Mouse (Mus musculus) forebrain, embryonic 11.5 days (tissue): ENCODE data around the gene Phf20. TPM values are rescaled to one million over a fixed set of nuclear protein-coding genes. Genes with fewer than 3 reads are reported as not detected.

ENCODE experiments used
- ATAC-seq: fragments of 200-750 bp; cut with Nextera tagmentation; replicated peaks from 2 replicates; pipeline ENCODE4 v1.8.0; 2017; ENCODE audit warnings: moderate TSS enrichment; ENCODE audit not compliant: low FRiP score
- DNase-seq: peaks from one replicate; pipeline ENCODE4 v3.0.0-alpha.2; 2017; ENCODE audit warnings: low spot score
- H3K27ac ChIP-seq: fragments of 300-500 bp; sonication (generic); 2 replicates; pipeline ENCODE4 v1.5.1; 2014; ENCODE audit warnings: low read depth, low read length
- H3K27me3 ChIP-seq: fragments of 300-500 bp; sonication (generic); 2 replicates; pipeline ENCODE4 v1.6.1; 2014; ENCODE audit warnings: mild to moderate bottlenecking, low read length, mixed read lengths; ENCODE audit not compliant: control insufficient read depth, insufficient read depth
- H3K36me3 ChIP-seq: fragments of 300-500 bp; sonication (generic); 2 replicates; pipeline ENCODE4 v1.6.1; 2014; ENCODE audit warnings: mild to moderate bottlenecking, low read length, moderate library complexity, mixed read lengths; ENCODE audit not compliant: control insufficient read depth, insufficient read depth
- H3K4me1 ChIP-seq: fragments of 300-500 bp; sonication (generic); replicated peaks from 2 replicates; pipeline ENCODE4 v1.6.1; 2014; ENCODE audit warnings: low read length, mixed read lengths; ENCODE audit not compliant: control insufficient read depth, insufficient read depth
- H3K4me2 ChIP-seq: fragments of 300-500 bp; sonication (generic); 2 replicates; pipeline ENCODE4 v1.6.1; 2014; ENCODE audit warnings: low read depth, mild to moderate bottlenecking, low read length, moderate library complexity, mixed read lengths; ENCODE audit not compliant: severe bottlenecking
- H3K4me3 ChIP-seq: fragments of 300-500 bp; sonication (generic); 2 replicates; pipeline ENCODE4 v1.5.1; 2014; ENCODE audit warnings: low read depth, low read length
- H3K9ac ChIP-seq: fragments of 300-500 bp; sonication (generic); 2 replicates; pipeline ENCODE4 v1.6.1; 2014; ENCODE audit warnings: low read length
- H3K9me3 ChIP-seq: fragments of 300-500 bp; sonication (generic); 2 replicates; pipeline ENCODE4 v1.6.1; 2016; ENCODE audit warnings: low read length, mixed read lengths; ENCODE audit not compliant: control insufficient read depth
- WGBS: fragments of 180-500 bp; shearing (Covaris S2); extraction: QIAGEN DNeasy Blood & Tissue Kit; methylation state at CpG from one replicate; pipeline ENCODE4 v1.1.7; 2014; 5-methylcytosine and 5-hydroxymethylcytosine counted together
- polyA plus RNA-seq: library from polyadenylated mRNA; unstranded; fragments of >200 nt; fragmentation: Nextera tagmentation; extraction: Ambion mirVana; gene quantifications from 2 replicates; pipeline ENCODE4 v1.2.1, GENCODE M21; 2014

Phf20 gene
- polyA plus RNA-seq, 1 experiment from 2014 or later: 92.9 TPM

GRCm38 (mm10) chr2:156193066-156193862 is 3.0 kb upstream of the Phf20 start:
- DNase-seq: no peak
- Histone ChIP-seq H3K4me3 (no peak overlapping the region), H3K9me3 (no peaks in the 10 kb centered on the region), H3K4me2 (no peak overlapping the region), H3K27ac (no peak overlapping the region), H3K9ac (no peak overlapping the region), H3K4me1 (no peaks in the 10 kb centered on the region; the same call in 1 of the 2 replicates), H3K27me3 (no peaks in the 10 kb centered on the region), H3K36me3 (no peaks in the 10 kb centered on the region)
- ATAC-seq: no peak
- WGBS: 79% methylated on average over 3 of the region's 3 CpGs

GRCm38 (mm10) chr2:156194571-156194970 is 1.7 kb upstream of the Phf20 start:
- H3K27ac ChIP-seq: no peak overlapping the region
- no peaks in the 10 kb centered on the region for H3K9me3 ChIP-seq
- no peak overlapping the region for H3K4me2 ChIP-seq
- no peak overlapping the region for H3K9ac ChIP-seq
- ATAC-seq (no peak), DNase-seq (no peak)
- H3K36me3 ChIP-seq: no peaks in the 10 kb centered on the region
- peaks cover 3% of the 10 kb centered on the region; the same call in 1 of the 2 replicates for H3K4me1 ChIP-seq
- no peaks in the 10 kb centered on the region for H3K27me3 ChIP-seq
- no peak overlapping the region for H3K4me3 ChIP-seq

- Histone ChIP-seq H3K27ac (peak overlapping the region; percentile 93), H3K4me2 (peak overlapping the region; percentile 76), H3K4me1 (peaks cover 4% of the 10 kb centered on the region; the same call in 1 of the 2 replicates), H3K9ac (peak overlapping the region; percentile 87), H3K9me3 (no peaks in the 10 kb centered on the region), H3K4me3 (peak overlapping the region; percentile 68), H3K27me3 (no peaks in the 10 kb centered on the region), H3K36me3 (no peaks in the 10 kb centered on the region)
- 8% methylated on average over 17 of the region's 17 CpGs for WGBS
- ATAC-seq (no peak), DNase-seq (no peak)
These were observed 1.1 kb downstream of the Phf20 start for GRCm38 (mm10) chr2:156197129-156197911.

GRCm38 (mm10) chr2:156199944-156200343 is 3.7 kb downstream of the Phf20 start:
- no peaks in the 10 kb centered on the region for H3K36me3 ChIP-seq
- H3K9me3 ChIP-seq: no peaks in the 10 kb centered on the region
- no peak overlapping the region for H3K9ac ChIP-seq
- peaks cover 4% of the 10 kb centered on the region; the same call in 1 of the 2 replicates for H3K4me1 ChIP-seq
- WGBS: 70% methylated on average over 3 of the region's 3 CpGs
- no peaks in the 10 kb centered on the region for H3K27me3 ChIP-seq
- no peak overlapping the region for H3K4me2 ChIP-seq
- H3K4me3 ChIP-seq: no peak overlapping the region
- no peak overlapping the region for H3K27ac ChIP-seq
- ATAC-seq: no peak
- DNase-seq: no peak

GRCm38 (mm10) chr2:156201486-156201885 is 5.2 kb downstream of the Phf20 start:
- WGBS: 92% methylated on average over 4 of the region's 4 CpGs
- H3K4me2 ChIP-seq: no peak overlapping the region
- no peak overlapping the region for H3K9ac ChIP-seq
- no peak for DNase-seq
- H3K27ac ChIP-seq: no peak overlapping the region
- peaks cover 4% of the 10 kb centered on the region; the same call in 1 of the 2 replicates for H3K4me1 ChIP-seq
- H3K9me3 ChIP-seq: no peaks in the 10 kb centered on the region
- no peak overlapping the region for H3K4me3 ChIP-seq
- no peaks in the 10 kb centered on the region for H3K36me3 ChIP-seq
- no peak for ATAC-seq
- H3K27me3 ChIP-seq: no peaks in the 10 kb centered on the region

GRCm38 (mm10) chr2:156202848-156203437 is 6.7 kb downstream of the Phf20 start:
- Histone ChIP-seq H3K4me1 (peaks cover 4% of the 10 kb centered on the region; the same call in 1 of the 2 replicates), H3K9ac (no peak overlapping the region), H3K27me3 (no peaks in the 10 kb centered on the region), H3K36me3 (no peaks in the 10 kb centered on the region; the same call in 1 of the 2 replicates), H3K9me3 (no peaks in the 10 kb centered on the region), H3K4me3 (no peak overlapping the region), H3K27ac (no peak overlapping the region), H3K4me2 (no peak overlapping the region)
- 76% methylated on average over 3 of the region's 3 CpGs for WGBS
- no peak for DNase-seq
- ATAC-seq: no peak

- Histone ChIP-seq H3K27ac (no peak overlapping the region), H3K4me1 (peaks cover 4% of the 10 kb centered on the region; the same call in 1 of the 2 replicates), H3K9me3 (no peaks in the 10 kb centered on the region), H3K9ac (no peak overlapping the region), H3K36me3 (no peaks in the 10 kb centered on the region; the same call in 1 of the 2 replicates), H3K4me2 (no peak overlapping the region), H3K27me3 (no peaks in the 10 kb centered on the region), H3K4me3 (no peak overlapping the region)
- WGBS: 97% methylated on average over 6 of the region's 6 CpGs
- no peak for ATAC-seq
- DNase-seq: no peak
These were observed 7.7 kb downstream of the Phf20 start for GRCm38 (mm10) chr2:156203917-156204316.

- Histone ChIP-seq H3K36me3 (0 out of 2 replicates have a peak, but pooled peaks cover 2% of the 10 kb centered on the region), H3K27me3 (no peaks in the 10 kb centered on the region), H3K4me3 (no peak overlapping the region), H3K4me1 (no peaks in the 10 kb centered on the region), H3K9me3 (no peaks in the 10 kb centered on the region), H3K4me2 (no peak overlapping the region), H3K27ac (no peak overlapping the region), H3K9ac (no peak overlapping the region)
- WGBS: 82% methylated on average over 1 of the region's 1 CpGs
- DNase-seq: no peak
- no peak for ATAC-seq
These were observed 21.5 kb downstream of the Phf20 start for GRCm38 (mm10) chr2:156217786-156218185.
